Mouse (Mus musculus): ENCODE data around the gene Kdm2b. TPM values are rescaled to one million over a fixed set of nuclear protein-coding genes. Genes with fewer than 3 reads are reported as not detected.

Kdm2b gene
- polyA plus RNA-seq, 1 experiment from 2014 or later = 73.8 TPM

DNA sequence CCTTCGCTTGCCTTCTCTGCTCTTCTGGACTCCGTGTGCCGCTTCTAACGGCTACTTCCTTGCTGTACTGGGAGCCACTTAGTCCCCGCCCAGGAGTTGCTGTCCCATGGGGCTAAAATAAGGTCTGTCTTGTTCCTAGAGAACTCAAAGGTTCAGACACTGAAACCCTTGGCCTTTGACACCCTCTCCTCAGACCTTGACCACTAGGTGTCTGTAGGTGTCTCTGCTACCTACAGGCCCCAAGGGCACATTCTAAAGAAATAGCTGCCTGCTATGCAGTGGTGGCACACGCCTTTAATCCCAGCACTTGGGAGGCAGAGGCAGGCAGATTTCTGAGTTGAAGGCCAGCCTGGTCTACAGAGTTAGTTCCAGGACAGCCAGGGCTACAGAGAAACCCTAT is 73.5 kb downstream of the Kdm2b start:
- 95% methylated on average over 6 of the region's 6 CpGs for WGBS
- Histone ChIP-seq H3K27ac (ENCODE audit: low read depth, low read length) (no peak overlapping the region), H3K36me3 (ENCODE audit: control insufficient read depth, insufficient read depth, low read length) (0 out of 2 replicates have a peak, but pooled peaks cover 7% of the 10 kb centered on the region), H3K27me3 (replicated peaks; ENCODE audit: control insufficient read depth, insufficient read depth, low read length) (no peaks in the 10 kb centered on the region), H3K4me1 (ENCODE audit: control insufficient read depth, insufficient read depth, low read length) (no peaks in the 10 kb centered on the region), H3K4me2 (ENCODE audit: low read length) (no peak overlapping the region), H3K4me3 (ENCODE audit: low read depth, low read length) (no peak overlapping the region), H3K9ac (ENCODE audit: low read length) (no peak overlapping the region), H3K9me3 (replicated peaks; ENCODE audit: control insufficient read depth, low read length) (no peaks in the 10 kb centered on the region)
- DNase-seq (ENCODE audit: low spot score) = no peak
- no peak for ATAC-seq

DNA sequence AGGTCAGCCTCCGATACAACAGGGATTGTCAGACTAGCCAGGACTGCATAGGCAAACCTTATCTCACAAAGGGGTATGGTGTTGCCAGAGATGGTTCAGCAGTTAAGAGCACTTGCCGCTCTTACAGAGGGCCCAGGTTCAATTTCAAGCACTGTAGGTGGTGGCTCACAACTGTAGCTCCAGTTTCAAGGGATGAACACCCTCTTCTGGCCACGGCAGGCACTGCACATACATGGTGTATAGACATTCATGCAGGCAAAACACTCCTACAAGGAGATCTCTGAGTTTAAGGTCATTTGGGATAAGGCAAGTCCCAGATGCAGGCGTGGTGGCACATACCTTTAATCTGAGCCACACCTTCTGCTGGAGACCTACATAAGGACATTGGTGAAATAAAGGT is 76.8 kb downstream of the Kdm2b start:
- H3K27ac ChIP-seq (ENCODE audit: low read depth, low read length) = no peak overlapping the region
- no peaks in the 10 kb centered on the region for H3K27me3 ChIP-seq (replicated peaks; ENCODE audit: control insufficient read depth, insufficient read depth, low read length)
- ATAC-seq (no peak), DNase-seq (ENCODE audit: low spot score) (no peak)
- no peak overlapping the region for H3K4me3 ChIP-seq (ENCODE audit: low read depth, low read length)
- 0 out of 2 replicates have a peak, but pooled peaks cover 3% of the 10 kb centered on the region for H3K36me3 ChIP-seq (ENCODE audit: control insufficient read depth, insufficient read depth, low read length)
- no peak overlapping the region for H3K4me2 ChIP-seq (ENCODE audit: low read length)
- H3K9me3 ChIP-seq (replicated peaks; ENCODE audit: control insufficient read depth, low read length) = no peaks in the 10 kb centered on the region
- WGBS = 87% methylated on average over 4 of the region's 4 CpGs
- H3K4me1 ChIP-seq (ENCODE audit: control insufficient read depth, insufficient read depth, low read length) = no peaks in the 10 kb centered on the region
- no peak overlapping the region for H3K9ac ChIP-seq (ENCODE audit: low read length)

DNA sequence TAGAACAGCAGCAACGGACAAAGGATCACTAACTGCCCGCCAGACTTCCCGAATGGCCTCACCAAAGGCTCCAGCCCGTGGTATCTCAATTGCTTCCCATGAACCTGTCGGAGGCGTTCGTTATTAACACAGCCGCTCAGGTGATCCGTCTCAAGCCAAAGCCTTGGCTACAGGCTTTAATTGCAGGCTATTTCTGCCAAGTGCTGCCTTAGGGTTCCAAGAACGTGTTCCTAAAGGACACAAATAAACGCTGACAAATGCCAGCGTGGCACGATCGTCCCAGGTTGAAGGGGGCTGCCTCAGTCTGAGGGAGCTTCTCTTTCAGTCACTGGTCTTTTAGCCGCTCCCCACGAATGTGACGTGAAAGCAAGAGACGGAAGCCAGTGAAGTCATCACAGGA is 80.1 kb downstream of the Kdm2b start:
- ATAC-seq = no peak
- no peak overlapping the region for H3K27ac ChIP-seq (ENCODE audit: low read depth, low read length)
- no peak overlapping the region for H3K4me3 ChIP-seq (ENCODE audit: low read depth, low read length)
- no peak for DNase-seq (ENCODE audit: low spot score)
- 69% methylated on average over 18 of the region's 18 CpGs for WGBS
- no peaks in the 10 kb centered on the region for H3K4me1 ChIP-seq (ENCODE audit: control insufficient read depth, insufficient read depth, low read length)
- H3K27me3 ChIP-seq (replicated peaks; ENCODE audit: control insufficient read depth, insufficient read depth, low read length) = no peaks in the 10 kb centered on the region
- H3K9ac ChIP-seq (ENCODE audit: low read length) = no peak overlapping the region
- no peaks in the 10 kb centered on the region for H3K9me3 ChIP-seq (replicated peaks; ENCODE audit: control insufficient read depth, low read length)
- H3K36me3 ChIP-seq (ENCODE audit: control insufficient read depth, insufficient read depth, low read length) = 0 out of 2 replicates have a peak, but pooled peaks cover under 1% of the 10 kb centered on the region
- no peak overlapping the region for H3K4me2 ChIP-seq (ENCODE audit: low read length)

DNA sequence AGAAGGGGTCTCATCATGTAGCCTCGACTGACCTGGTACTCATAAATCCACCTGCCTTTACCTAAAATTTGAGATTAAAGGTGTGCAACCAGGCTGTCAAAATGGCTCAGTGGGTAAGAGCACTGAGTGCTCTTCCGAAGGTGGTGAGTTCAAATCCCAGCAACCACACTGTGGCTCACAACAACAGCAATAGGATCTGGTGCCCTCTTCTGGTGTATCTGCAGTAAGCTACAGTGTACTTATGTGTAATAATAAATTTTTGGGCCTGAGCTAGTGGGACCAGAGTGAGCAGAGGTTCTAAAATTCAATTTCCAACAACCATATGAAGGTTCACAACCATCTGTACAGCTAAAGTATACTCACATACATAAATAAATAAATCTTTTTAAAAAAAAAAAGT is 81.6 kb downstream of the Kdm2b start:
- ATAC-seq = no peak

DNA sequence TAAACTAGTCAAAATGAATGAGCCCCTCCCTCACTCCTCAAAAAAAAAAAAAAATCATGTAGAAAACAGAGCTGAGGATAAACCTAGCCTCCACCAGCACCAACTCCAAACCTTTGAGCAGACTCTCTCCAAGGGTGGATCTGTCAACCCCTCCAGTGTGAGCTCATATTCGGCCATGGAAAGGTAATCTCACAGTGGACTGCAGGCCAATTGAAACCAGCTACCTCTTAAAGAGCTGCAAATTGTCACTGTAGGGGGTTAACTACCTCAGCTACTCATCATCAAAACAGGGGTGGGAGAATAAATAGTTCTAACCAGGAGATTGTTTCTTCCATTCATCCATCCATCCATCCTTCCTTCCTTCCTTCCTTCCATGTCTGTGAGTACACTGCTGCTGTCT is 82.4 kb downstream of the Kdm2b start:
- Histone ChIP-seq H3K27ac (ENCODE audit: low read depth, low read length) (no peak overlapping the region), H3K9ac (ENCODE audit: low read length) (no peak overlapping the region), H3K4me1 (ENCODE audit: control insufficient read depth, insufficient read depth, low read length) (no peaks in the 10 kb centered on the region), H3K9me3 (replicated peaks; ENCODE audit: control insufficient read depth, low read length) (no peaks in the 10 kb centered on the region), H3K4me2 (ENCODE audit: low read length) (no peak overlapping the region), H3K36me3 (ENCODE audit: control insufficient read depth, insufficient read depth, low read length) (no peaks in the 10 kb centered on the region), H3K27me3 (replicated peaks; ENCODE audit: control insufficient read depth, insufficient read depth, low read length) (no peaks in the 10 kb centered on the region), H3K4me3 (ENCODE audit: low read depth, low read length) (no peak overlapping the region)
- DNase-seq (ENCODE audit: low spot score) (no peak), ATAC-seq (no peak)
- WGBS = 88% methylated on average over 1 of the region's 1 CpGs

More for the DNA sequence above, 81.6 kb downstream of the Kdm2b start:
- Histone ChIP-seq H3K4me1 (ENCODE audit: control insufficient read depth, insufficient read depth, low read length) (no peaks in the 10 kb centered on the region), H3K36me3 (ENCODE audit: control insufficient read depth, insufficient read depth, low read length) (no peaks in the 10 kb centered on the region), H3K27ac (ENCODE audit: low read depth, low read length) (no peak overlapping the region), H3K9ac (ENCODE audit: low read length) (no peak overlapping the region), H3K4me2 (ENCODE audit: low read length) (no peak overlapping the region), H3K4me3 (ENCODE audit: low read depth, low read length) (no peak overlapping the region), H3K27me3 (replicated peaks; ENCODE audit: control insufficient read depth, insufficient read depth, low read length) (no peaks in the 10 kb centered on the region), H3K9me3 (replicated peaks; ENCODE audit: control insufficient read depth, low read length) (no peaks in the 10 kb centered on the region)
- DNase-seq (ENCODE audit: low spot score) = no peak
- WGBS = 89% methylated on average over 2 of the region's 2 CpGs

DNA sequence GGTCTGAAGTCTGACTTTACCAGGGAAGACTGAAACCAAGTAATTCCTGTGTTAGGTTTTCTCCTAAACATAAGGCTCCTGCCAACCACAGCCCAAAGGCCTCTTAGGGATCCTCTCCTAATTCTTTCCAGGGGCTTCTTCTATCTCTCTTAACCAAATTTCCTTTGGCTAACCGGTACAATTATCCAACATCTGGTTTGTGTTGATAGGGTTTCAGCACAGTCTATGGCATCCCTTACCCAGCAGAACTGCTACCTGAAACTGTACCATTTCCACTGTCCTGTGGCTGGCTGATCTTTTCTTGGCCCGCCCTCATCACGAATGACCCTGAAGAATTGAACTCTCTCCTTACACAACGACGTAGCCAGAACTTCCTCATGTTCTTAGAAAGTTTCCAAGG is 86.5 kb downstream of the Kdm2b start:
- Histone ChIP-seq H3K36me3 (ENCODE audit: control insufficient read depth, insufficient read depth, low read length) (no peaks in the 10 kb centered on the region), H3K9ac (ENCODE audit: low read length) (no peak overlapping the region), H3K27ac (ENCODE audit: low read depth, low read length) (no peak overlapping the region), H3K9me3 (replicated peaks; ENCODE audit: control insufficient read depth, low read length) (no peaks in the 10 kb centered on the region), H3K4me2 (ENCODE audit: low read length) (no peak overlapping the region), H3K27me3 (replicated peaks; ENCODE audit: control insufficient read depth, insufficient read depth, low read length) (no peaks in the 10 kb centered on the region), H3K4me1 (ENCODE audit: control insufficient read depth, insufficient read depth, low read length) (peaks cover 11% of the 10 kb centered on the region), H3K4me3 (ENCODE audit: low read depth, low read length) (no peak overlapping the region)
- WGBS = 87% methylated on average over 5 of the region's 5 CpGs
- ATAC-seq (no peak), DNase-seq (ENCODE audit: low spot score) (no peak)

DNA sequence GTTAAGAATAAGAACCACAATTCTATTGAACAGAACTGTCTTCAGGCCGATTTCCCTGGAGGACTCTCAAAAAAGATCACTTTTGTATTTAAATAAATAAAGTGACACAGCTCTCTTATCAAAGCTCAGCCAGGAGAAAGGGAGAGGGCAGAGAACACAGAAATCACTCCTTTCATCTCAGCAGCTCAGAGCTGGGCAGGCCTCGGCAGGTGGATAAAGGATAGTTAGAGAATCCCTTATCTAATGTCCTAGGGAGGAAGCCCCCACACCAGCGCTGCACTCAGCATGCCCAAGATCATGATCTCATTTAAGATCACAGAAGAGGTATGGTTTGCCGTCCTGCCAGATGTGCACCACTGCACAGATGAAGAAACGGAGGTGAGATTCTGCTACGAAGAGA is 87.4 kb downstream of the Kdm2b start:
- no peak for DNase-seq (ENCODE audit: low spot score)
- Histone ChIP-seq H3K27ac (ENCODE audit: low read depth, low read length) (no peak overlapping the region), H3K4me2 (ENCODE audit: low read length) (no peak overlapping the region), H3K4me3 (ENCODE audit: low read depth, low read length) (no peak overlapping the region), H3K27me3 (replicated peaks; ENCODE audit: control insufficient read depth, insufficient read depth, low read length) (no peaks in the 10 kb centered on the region), H3K9me3 (replicated peaks; ENCODE audit: control insufficient read depth, low read length) (no peaks in the 10 kb centered on the region), H3K36me3 (ENCODE audit: control insufficient read depth, insufficient read depth, low read length) (no peaks in the 10 kb centered on the region), H3K9ac (ENCODE audit: low read length) (no peak overlapping the region), H3K4me1 (ENCODE audit: control insufficient read depth, insufficient read depth, low read length) (peaks cover 20% of the 10 kb centered on the region)
- no peak for ATAC-seq
- WGBS = 84% methylated on average over 6 of the region's 6 CpGs

DNA sequence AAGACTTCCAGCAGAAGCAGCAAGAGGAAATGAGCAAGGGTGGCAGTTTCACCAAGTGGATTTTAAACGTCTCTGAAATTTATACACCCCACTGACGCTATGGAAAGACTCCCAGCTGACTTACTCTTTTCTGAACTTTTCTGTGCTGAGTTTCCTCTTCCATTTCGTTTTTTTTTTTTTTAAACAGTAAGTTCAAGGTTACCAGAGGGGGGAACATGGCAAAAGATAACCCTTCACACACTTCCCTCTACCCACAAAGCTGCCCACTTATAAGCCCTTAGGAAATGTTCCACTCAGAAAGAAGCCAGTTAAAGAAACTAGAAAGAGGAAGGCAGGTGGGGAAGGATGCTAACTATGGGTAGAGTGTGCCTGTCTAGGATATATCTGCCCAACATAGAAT is 88.0 kb downstream of the Kdm2b start:
- H3K9ac ChIP-seq (ENCODE audit: low read length) = no peak overlapping the region
- peaks cover 21% of the 10 kb centered on the region for H3K4me1 ChIP-seq (ENCODE audit: control insufficient read depth, insufficient read depth, low read length)
- H3K4me2 ChIP-seq (ENCODE audit: low read length) = no peak overlapping the region
- no peaks in the 10 kb centered on the region for H3K36me3 ChIP-seq (ENCODE audit: control insufficient read depth, insufficient read depth, low read length)
- no peak overlapping the region for H3K4me3 ChIP-seq (ENCODE audit: low read depth, low read length)
- 68% methylated on average over 3 of the region's 3 CpGs for WGBS
- no peaks in the 10 kb centered on the region for H3K27me3 ChIP-seq (replicated peaks; ENCODE audit: control insufficient read depth, insufficient read depth, low read length)
- H3K27ac ChIP-seq (ENCODE audit: low read depth, low read length) = no peak overlapping the region
- no peaks in the 10 kb centered on the region for H3K9me3 ChIP-seq (replicated peaks; ENCODE audit: control insufficient read depth, low read length)
- ATAC-seq (no peak), DNase-seq (ENCODE audit: low spot score) (no peak)

DNA sequence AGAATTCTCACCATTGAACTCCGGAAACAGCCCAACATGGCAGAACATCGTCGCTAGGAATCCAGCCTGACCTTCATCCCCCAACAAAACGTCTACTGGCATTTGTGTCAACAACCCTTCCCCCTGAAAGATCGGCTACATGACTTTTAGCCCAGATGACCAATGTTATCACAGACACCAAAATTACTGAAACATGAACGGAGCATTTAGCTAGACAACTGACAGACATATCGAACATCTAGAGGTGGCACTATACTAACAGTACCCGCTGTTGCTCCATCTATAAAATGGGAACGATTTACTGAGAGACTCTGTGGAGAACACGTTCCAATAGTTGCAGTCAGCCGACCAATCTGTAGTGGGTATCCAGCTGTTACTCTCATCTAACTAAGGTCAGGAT is 88.4 kb downstream of the Kdm2b start:
- WGBS = 57% methylated on average over 11 of the region's 11 CpGs
- DNase-seq (ENCODE audit: low spot score) (no peak), ATAC-seq (no peak)
- H3K4me1 ChIP-seq (ENCODE audit: control insufficient read depth, insufficient read depth, low read length) = peaks cover 21% of the 10 kb centered on the region
- H3K4me2 ChIP-seq (ENCODE audit: low read length) = peak overlapping the region; percentile 77
- peak overlapping the region; percentile 95 for H3K27ac ChIP-seq (ENCODE audit: low read depth, low read length)
- H3K27me3 ChIP-seq (replicated peaks; ENCODE audit: control insufficient read depth, insufficient read depth, low read length) = no peaks in the 10 kb centered on the region
- no peak overlapping the region for H3K4me3 ChIP-seq (ENCODE audit: low read depth, low read length)
- peak overlapping the region; percentile 89 for H3K9ac ChIP-seq (ENCODE audit: low read length)
- H3K36me3 ChIP-seq (ENCODE audit: control insufficient read depth, insufficient read depth, low read length) = no peaks in the 10 kb centered on the region
- H3K9me3 ChIP-seq (replicated peaks; ENCODE audit: control insufficient read depth, low read length) = no peaks in the 10 kb centered on the region
